Mouse (Mus musculus): Measurements from ENCODE around the gene Zfp960. TPM values are rescaled to one million over a fixed set of nuclear protein-coding genes. Genes with fewer than 3 reads are reported as not detected.
"Not testable (repeated sequence)": the region's sequence is repeated elsewhere in the genome, so short reads cannot be mapped to it uniquely, and the experiment has no call there.

The Zfp960 gene
- polyA plus RNA-seq (2014; fragmentation: Nextera tagmentation; extraction: Ambion mirVana) = 7.4 and 7.7 TPM in 2 replicates

GRCm38 (mm10) chr17:17063628-17064494, at the start of gene Zfp960:
Gene Zfp960 (plus strand): TSS chr17:17064113.
- not testable (repeated sequence) for H3K9me3 ChIP-seq (ENCODE audit: control insufficient read depth, low read depth, low read length); H3K36me3 ChIP-seq (ENCODE audit: control insufficient read depth, insufficient read depth, low read length); H3K4me1 ChIP-seq (ENCODE audit: control insufficient read depth, insufficient read depth, low read length); H3K27me3 ChIP-seq (ENCODE audit: control insufficient read depth, insufficient read depth, low read length); H3K27ac ChIP-seq (ENCODE audit: low read length)
- WGBS = under 1% methylated on average over 16 of the region's 21 CpGs
- peak within 1 kb of the TSS; percentile 41 for H3K4me3 ChIP-seq (ENCODE audit: low read depth, low read length)
- H3K4me2 ChIP-seq (replicated peaks; ENCODE audit: low read depth, low read length) = peak within 1 kb of the TSS; percentile 30
- peak within 1 kb of the TSS; percentile 42; the same call in 1 of the 2 replicates for H3K9ac ChIP-seq (replicated peaks; ENCODE audit: low read depth, low read length)
- peak; percentile 100 for ATAC-seq (ENCODE audit: insufficient number of reproducible peaks, insufficient read depth, low FRiP score, low read depth)

- H3K4me2 ChIP-seq (replicated peaks; ENCODE audit: low read depth, low read length); H3K27me3 ChIP-seq (ENCODE audit: control insufficient read depth, insufficient read depth, low read length); H3K9ac ChIP-seq (replicated peaks; ENCODE audit: low read depth, low read length); H3K9me3 ChIP-seq (ENCODE audit: control insufficient read depth, low read depth, low read length); H3K4me1 ChIP-seq (ENCODE audit: control insufficient read depth, insufficient read depth, low read length); ATAC-seq (ENCODE audit: insufficient number of reproducible peaks, insufficient read depth, low FRiP score, low read depth); H3K4me3 ChIP-seq (ENCODE audit: low read depth, low read length); H3K36me3 ChIP-seq (ENCODE audit: control insufficient read depth, insufficient read depth, low read length); H3K27ac ChIP-seq (ENCODE audit: low read length): not testable (repeated sequence)
- WGBS = 100% methylated on average over 2 of the region's 2 CpGs
Measured at GRCm38 (mm10) chr17:17018071-17018470, 45.8 kb upstream of the Zfp960 start.

GRCm38 (mm10) chr17:17059566-17059965, 4.3 kb upstream of the Zfp960 start:
- not testable (repeated sequence) for H3K9ac ChIP-seq (replicated peaks; ENCODE audit: low read depth, low read length); H3K4me2 ChIP-seq (replicated peaks; ENCODE audit: low read depth, low read length); ATAC-seq (ENCODE audit: insufficient number of reproducible peaks, insufficient read depth, low FRiP score, low read depth); H3K9me3 ChIP-seq (ENCODE audit: control insufficient read depth, low read depth, low read length); H3K4me1 ChIP-seq (ENCODE audit: control insufficient read depth, insufficient read depth, low read length); H3K27me3 ChIP-seq (ENCODE audit: control insufficient read depth, insufficient read depth, low read length); H3K36me3 ChIP-seq (ENCODE audit: control insufficient read depth, insufficient read depth, low read length); H3K4me3 ChIP-seq (ENCODE audit: low read depth, low read length); H3K27ac ChIP-seq (ENCODE audit: low read length)
- 53% methylated on average over 1 of the region's 1 CpGs for WGBS

- not testable (repeated sequence) for H3K9ac ChIP-seq (replicated peaks; ENCODE audit: low read depth, low read length); H3K4me1 ChIP-seq (ENCODE audit: control insufficient read depth, insufficient read depth, low read length); H3K9me3 ChIP-seq (ENCODE audit: control insufficient read depth, low read depth, low read length); H3K4me2 ChIP-seq (replicated peaks; ENCODE audit: low read depth, low read length); H3K27ac ChIP-seq (ENCODE audit: low read length); H3K27me3 ChIP-seq (ENCODE audit: control insufficient read depth, insufficient read depth, low read length); H3K36me3 ChIP-seq (ENCODE audit: control insufficient read depth, insufficient read depth, low read length); H3K4me3 ChIP-seq (ENCODE audit: low read depth, low read length)
- peak; percentile 96 for ATAC-seq (ENCODE audit: insufficient number of reproducible peaks, insufficient read depth, low FRiP score, low read depth)
- WGBS = no CpG with 5 or more reads among the region's 8 CpGs
Measured at GRCm38 (mm10) chr17:17120830-17121502, 57.1 kb downstream of the Zfp960 start, which contains the start of gene Zfp97. Gene Zfp97 (plus strand): TSS chr17:17121415.

Other genes with a start within 250 kb of the Zfp960 start
- gene Zfp97, start 57.3 kb downstream of the Zfp960 start, polyA plus RNA-seq (2014; fragmentation: Nextera tagmentation; extraction: Ambion mirVana) = 6.9 and 7.1 TPM in 2 replicates